Mouse (Mus musculus) myocyte (in vitro differentiated cells): Measurements from ENCODE around the gene Abcb1b.

ENCODE experiments used
- E2F4 ChIP-seq: IDR thresholded peaks from one replicate; pipeline ENCODE4 v1.6.1; 2011; ENCODE audit warnings: mild to moderate bottlenecking, control low read depth, moderate library complexity; ENCODE audit not compliant: insufficient read depth
- MYOG ChIP-seq, 3 experiments: IDR thresholded peaks; one replicate each; pipeline ENCODE4 v1.6.1; 2011; ENCODE audit warnings: control low read depth in 2 of 3, low read depth in 2 of 3, mild to moderate bottlenecking in 2 of 3; ENCODE audit not compliant: insufficient read length in 2 of 3, control insufficient read depth in 1 of 3, insufficient read depth in 1 of 3
- POLR2A ChIP-seq: IDR thresholded peaks from one replicate; pipeline ENCODE4 v1.6.1; 2011; ENCODE audit warnings: low read depth, mild to moderate bottlenecking, control low read depth, moderate library complexity; ENCODE audit not compliant: insufficient read length
- USF1 ChIP-seq: IDR thresholded peaks from one replicate; pipeline ENCODE4 v1.6.1; 2011; ENCODE audit warnings: low read depth, mild to moderate bottlenecking, control low read depth, moderate library complexity

- TF ChIP-seq POLR2A (no peak), MYOG (IDR thresholded peaks at IDR 0.05; ENCODE audit: control insufficient read depth in 1 of 3, insufficient read depth in 1 of 3, insufficient read length in 2 of 3, low read depth in 2 of 3) (no peak), USF1 (no peak), E2F4 (no peak)
These were observed 79.9 kb downstream of the Abcb1b start for GRCm38 (mm10) chr5:8877800-8878199.
